Mouse (Mus musculus) heart, postnatal 0 days (tissue): ENCODE measurements at regions not wholly inside any gene's neighbourhood (a gene's known extent, or its start where the extent isn't known, plus 50 kb on each side); places are given as distances from the start of the nearest gene placed in this dataset.

Experiments
- ATAC-seq: fragments of 200-750 bp; cut with Nextera tagmentation; 2 replicates; pipeline ENCODE4 v1.8.0; 2017; ENCODE audit warnings: low read depth, moderate number of reproducible peaks, moderate library complexity; ENCODE audit not compliant: insufficient read depth
- DNase-seq: peaks from one replicate; pipeline ENCODE4 v3.0.0-alpha.2; 2016; ENCODE audit warnings: low spot score
- H3K27ac ChIP-seq: fragments of 300-500 bp; sonication (generic); 2 replicates; pipeline ENCODE4 v1.5.1; 2014; ENCODE audit warnings: low read depth, mild to moderate bottlenecking
- H3K27me3 ChIP-seq: fragments of 300-500 bp; sonication (generic); 2 replicates; pipeline ENCODE4 v1.6.1; 2014; ENCODE audit warnings: low read length, mixed read lengths; ENCODE audit not compliant: control insufficient read depth, insufficient read depth
- H3K36me3 ChIP-seq: fragments of 300-500 bp; sonication (generic); replicated peaks from 2 replicates; pipeline ENCODE4 v1.6.1; 2014; ENCODE audit warnings: low read length, mixed read lengths; ENCODE audit not compliant: control insufficient read depth, insufficient read depth
- H3K4me1 ChIP-seq: fragments of 300-500 bp; sonication (generic); 2 replicates; pipeline ENCODE4 v1.6.1; 2014; ENCODE audit warnings: antibody characterized with exemption; ENCODE audit not compliant: control insufficient read depth, insufficient read depth
- H3K4me2 ChIP-seq: fragments of 300-500 bp; sonication (generic); 2 replicates; pipeline ENCODE4 v1.6.1; 2014; ENCODE audit warnings: low read depth, mild to moderate bottlenecking, low read length, moderate library complexity
- H3K4me3 ChIP-seq: fragments of 300-500 bp; sonication (generic); 2 replicates; pipeline ENCODE4 v1.5.1; 2014; ENCODE audit warnings: low read depth, low read length
- H3K9ac ChIP-seq: fragments of 300-500 bp; sonication (generic); replicated peaks from 2 replicates; pipeline ENCODE4 v1.6.1; 2014; ENCODE audit warnings: low read depth, low read length, mixed read lengths
- H3K9me3 ChIP-seq: fragments of 300-500 bp; sonication (generic); replicated peaks from 2 replicates; pipeline ENCODE4 v1.6.1; 2016; ENCODE audit warnings: low read length; ENCODE audit not compliant: control insufficient read depth
- CTCF ChIP-seq: IDR thresholded peaks from 2 replicates; pipeline ENCODE4 v1.5.1; 2016; ENCODE audit warnings: antibody characterized with exemption, control low read depth, low read depth
- EP300 ChIP-seq: IDR thresholded peaks from 2 replicates; pipeline ENCODE4 v1.6.1; 2016; ENCODE audit warnings: antibody characterized with exemption, low read depth
- WGBS: fragments of 180-500 bp; shearing (Covaris S2); extraction: QIAGEN DNeasy Blood & Tissue Kit; methylation state at CpG from one replicate; pipeline ENCODE4 v1.1.7; 2014; 5-methylcytosine and 5-hydroxymethylcytosine counted together

- no peaks in the 10 kb centered on the region for H3K9me3 ChIP-seq
- no peak for TF ChIP-seq CTCF
- no peak for TF ChIP-seq EP300
- 87% methylated on average over 4 of the region's 4 CpGs for WGBS
- no peak for DNase-seq
- H3K36me3 ChIP-seq = no peaks in the 10 kb centered on the region
- H3K27ac ChIP-seq = no peak overlapping the region
- no peak overlapping the region for H3K4me2 ChIP-seq
- H3K4me1 ChIP-seq = no peaks in the 10 kb centered on the region
- H3K9ac ChIP-seq = no peak overlapping the region
- no peak for ATAC-seq
- no peaks in the 10 kb centered on the region for H3K27me3 ChIP-seq
- H3K4me3 ChIP-seq = no peak overlapping the region
Measured at GRCm38 (mm10) chr14:103913453-103913852, 69.3 kb upstream of the Ednrb start.

GRCm38 (mm10) chr14:103911707-103912106 is 67.5 kb upstream of the Ednrb start:
- Histone ChIP-seq H3K27me3 (no peaks in the 10 kb centered on the region), H3K27ac (no peak overlapping the region), H3K9ac (no peak overlapping the region), H3K4me2 (no peak overlapping the region), H3K36me3 (no peaks in the 10 kb centered on the region), H3K9me3 (no peaks in the 10 kb centered on the region), H3K4me1 (no peaks in the 10 kb centered on the region), H3K4me3 (no peak overlapping the region)
- DNase-seq (no peak), ATAC-seq (no peak)
- WGBS = 70% methylated on average over 4 of the region's 4 CpGs
- TF ChIP-seq CTCF (no peak), EP300 (no peak)

- H3K9me3 ChIP-seq = no peaks in the 10 kb centered on the region
- 83% methylated on average over 1 of the region's 1 CpGs for WGBS
- ATAC-seq = no peak
Measured at GRCm38 (mm10) chr14:103911280-103911679, 67.1 kb upstream of the Ednrb start.

GRCm38 (mm10) chr14:103906417-103907070 is 62.3 kb upstream of the Ednrb start:
- H3K27me3 ChIP-seq = no peaks in the 10 kb centered on the region
- H3K36me3 ChIP-seq = no peaks in the 10 kb centered on the region
- no peaks in the 10 kb centered on the region for H3K4me1 ChIP-seq
- no peaks in the 10 kb centered on the region for H3K9me3 ChIP-seq
- H3K4me2 ChIP-seq = no peak overlapping the region
- no peak for TF ChIP-seq CTCF
- TF ChIP-seq EP300 = no peak
- H3K4me3 ChIP-seq = no peak overlapping the region
- H3K27ac ChIP-seq = no peak overlapping the region
- 36% methylated on average over 2 of the region's 2 CpGs for WGBS
- DNase-seq (no peak), ATAC-seq (no peak)
- H3K9ac ChIP-seq = no peak overlapping the region

More at GRCm38 (mm10) chr14:103911280-103911679, 67.1 kb upstream of the Ednrb start:
- Histone ChIP-seq H3K4me2 (no peak overlapping the region), H3K4me3 (no peak overlapping the region), H3K27me3 (no peaks in the 10 kb centered on the region), H3K27ac (no peak overlapping the region), H3K36me3 (no peaks in the 10 kb centered on the region), H3K9ac (no peak overlapping the region), H3K4me1 (no peaks in the 10 kb centered on the region)
- no peak for DNase-seq
- TF ChIP-seq CTCF (no peak), EP300 (no peak)

GRCm38 (mm10) chr14:103900817-103901216 is 56.6 kb upstream of the Ednrb start:
- no peak overlapping the region for H3K9ac ChIP-seq
- peaks cover 6% of the 10 kb centered on the region; the same call in 1 of the 2 replicates for H3K4me1 ChIP-seq
- no peak for TF ChIP-seq CTCF
- TF ChIP-seq EP300 = no peak
- ATAC-seq = no peak
- DNase-seq = no peak
- no peaks in the 10 kb centered on the region for H3K9me3 ChIP-seq
- H3K27me3 ChIP-seq = no peaks in the 10 kb centered on the region
- H3K27ac ChIP-seq = no peak overlapping the region
- H3K4me2 ChIP-seq = no peak overlapping the region
- H3K4me3 ChIP-seq = no peak overlapping the region
- WGBS = 75% methylated on average over 2 of the region's 2 CpGs
- no peaks in the 10 kb centered on the region for H3K36me3 ChIP-seq
